Mouse (Mus musculus): ENCODE results near the gene Nup133. TPM values are rescaled to one million over a fixed set of nuclear protein-coding genes. Genes with fewer than 3 reads are reported as not detected.

Nup133 gene
- total and polyA plus RNA-seq, 3 experiments, result 49.6 to 58.1 (median 58.0) TPM

GRCm38 (mm10) chr8:123978926-123979325 is 29.9 kb upstream of the Nup133 start:
- H3K79me2 ChIP-seq (ENCODE audit: control insufficient read depth, insufficient read depth, low read length, poor library complexity), result peaks cover 25% of the 10 kb centered on the region
- H3K4me1 ChIP-seq (ENCODE audit: control insufficient read depth in 1 of 2, insufficient read depth in 2 of 2, low read length in 2 of 2), result peaks cover 25 to 47% of the 10 kb centered on the region in 2 experiments
- H3K9ac ChIP-seq (ENCODE audit: control insufficient read depth, low read depth, low read length, poor library complexity, severe bottlenecking), result peak overlapping the region; percentile 34
- peak overlapping the region; percentile 7 to 13; a peak in 1 of 4 replicates for H3K4me3 ChIP-seq (ENCODE audit: control insufficient read depth in 1 of 2, insufficient read depth in 1 of 2, low read depth in 2 of 2, low read length in 2 of 2)
- H3K9me3 ChIP-seq (replicated peaks; ENCODE audit: insufficient read depth, low read length), result no peaks in the 10 kb centered on the region
- TF ChIP-seq MAX (IDR thresholded peaks at IDR 0.05; ENCODE audit: low read length), result no peak
- peak; percentile 89 for TF ChIP-seq BHLHE40 (IDR thresholded peaks at IDR 0.05; ENCODE audit: borderline replicate concordance, low read depth, low read length)
- TF ChIP-seq RCOR1 (IDR thresholded peaks at IDR 0.05; ENCODE audit: low read depth, low read length), result 0 out of 2 replicates have a peak, but pooled peaks have one; percentile 58
- TF ChIP-seq CHD1 (IDR thresholded peaks at IDR 0.05; ENCODE audit: low read depth, low read length), result 0 out of 2 replicates have a peak, but pooled peaks have one; percentile 32
- TF ChIP-seq MXI1 (IDR thresholded peaks at IDR 0.05; ENCODE audit: low read depth, low read length), result peak; percentile 69; the same call in 1 of the 2 replicates
- TF ChIP-seq TAL1 (IDR thresholded peaks at IDR 0.05; ENCODE audit: low read length), result peak; percentile 59
- TF ChIP-seq SIN3A (IDR thresholded peaks at IDR 0.05; ENCODE audit: low read length), result 0 out of 2 replicates have a peak, but pooled peaks have one; percentile 43
- TF ChIP-seq GATA1 (IDR thresholded peaks at IDR 0.05; ENCODE audit: low read depth, low read length), result no peak; the same call in 1 of the 2 replicates
- no peak for TF ChIP-seq CTCF (IDR thresholded peaks at IDR 0.05 in 2 of 3, conservative IDR thresholded peaks at IDR 0.05 in 1 of 3; ENCODE audit: control insufficient read depth in 1 of 3, insufficient read depth in 1 of 3, low read depth in 2 of 3, low read length in 3 of 3, poor library complexity in 1 of 3, severe bottlenecking in 1 of 3)
- peak; percentile 97 for TF ChIP-seq MAZ (IDR thresholded peaks at IDR 0.05; ENCODE audit: low read depth, low read length)
- TF ChIP-seq ELF1 (IDR thresholded peaks at IDR 0.05; ENCODE audit: low read depth, low read length), result no peak
- peak; percentile 73; the same call in 1 of the 2 replicates for TF ChIP-seq ETS1 (IDR thresholded peaks at IDR 0.05; ENCODE audit: low read depth, low read length)
- TF ChIP-seq JUND (IDR thresholded peaks at IDR 0.05; ENCODE audit: low read depth, low read length), result no peak
- peak; percentile 63; the same call in 1 of the 2 replicates for TF ChIP-seq TCF12 (IDR thresholded peaks at IDR 0.05; ENCODE audit: low read depth, low read length)
- peak; percentile 56 to 64; a peak in 3 of 4 replicates for TF ChIP-seq EP300 (IDR thresholded peaks at IDR 0.05; ENCODE audit: low read depth in 1 of 2, low read length in 2 of 2)
- no peak for TF ChIP-seq CHD2 (IDR thresholded peaks at IDR 0.05; ENCODE audit: low read length)
- peaks cover 8 to 39% of the 10 kb centered on the region in 2 experiments for H3K36me3 ChIP-seq (ENCODE audit: control insufficient read depth in 1 of 2, insufficient read depth in 2 of 2, low read length in 2 of 2)
- peak overlapping the region; percentile 72 for H3K27ac ChIP-seq (ENCODE audit: control insufficient read depth, low read depth, low read length)
- peak; percentile 89 for DNase-seq (ENCODE audit: low read depth, low spot score)
- no peaks in the 10 kb centered on the region for H3K27me3 ChIP-seq (ENCODE audit: control insufficient read depth in 1 of 2, insufficient read depth in 2 of 2, low read length in 2 of 2)

DNA sequence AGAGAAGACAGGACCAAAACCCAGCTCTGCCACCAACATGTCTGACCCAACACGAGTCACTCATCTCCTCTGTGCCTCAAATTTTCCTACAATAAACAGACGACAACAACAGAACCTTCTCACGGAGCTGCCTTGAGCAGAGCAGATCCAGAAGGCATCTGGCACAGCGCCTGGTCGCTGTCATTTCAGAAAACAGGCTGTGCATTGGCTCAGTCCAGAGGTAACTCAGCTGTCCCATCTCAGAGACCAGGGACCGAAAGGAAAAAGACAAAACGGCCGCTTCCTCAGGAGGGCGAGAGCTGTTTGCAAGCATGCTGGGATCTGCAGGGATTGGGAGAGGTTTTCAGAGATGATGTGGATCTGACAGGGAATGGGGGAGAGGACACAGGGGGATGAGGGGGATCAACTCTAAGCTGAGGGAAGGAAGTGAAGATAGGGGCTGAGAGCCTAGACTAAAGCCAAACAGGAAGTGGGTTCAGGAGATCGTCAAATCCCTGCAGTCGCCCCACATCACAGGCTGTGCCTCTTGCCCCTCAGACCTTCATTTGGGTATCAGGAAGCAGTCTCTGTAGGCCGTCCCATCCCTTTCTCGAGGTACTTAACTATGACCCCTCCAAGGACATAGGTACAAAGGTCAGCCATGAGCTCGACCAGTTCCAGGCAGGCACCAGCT is 29.2 kb upstream of the Nup133 start:
- no peaks in the 10 kb centered on the region for H3K27me3 ChIP-seq (ENCODE audit: control insufficient read depth in 1 of 2, insufficient read depth in 2 of 2, low read length in 2 of 2)
- peaks cover 25% of the 10 kb centered on the region for H3K79me2 ChIP-seq (ENCODE audit: control insufficient read depth, insufficient read depth, low read length, poor library complexity)
- H3K9me3 ChIP-seq (replicated peaks; ENCODE audit: insufficient read depth, low read length), result no peaks in the 10 kb centered on the region
- peaks cover 8 to 35% of the 10 kb centered on the region in 2 experiments for H3K36me3 ChIP-seq (ENCODE audit: control insufficient read depth in 1 of 2, insufficient read depth in 2 of 2, low read length in 2 of 2)
- DNase-seq (ENCODE audit: low read depth, low spot score), result peak; percentile 61
- H3K4me1 ChIP-seq (ENCODE audit: control insufficient read depth in 1 of 2, insufficient read depth in 2 of 2, low read length in 2 of 2), result peaks cover 25 to 45% of the 10 kb centered on the region in 2 experiments
- H3K9ac ChIP-seq (ENCODE audit: control insufficient read depth, low read depth, low read length, poor library complexity, severe bottlenecking), result peak overlapping the region; percentile 12
- H3K27ac ChIP-seq (ENCODE audit: control insufficient read depth, low read depth, low read length), result peak overlapping the region; percentile 58
- H3K4me3 ChIP-seq (ENCODE audit: control insufficient read depth in 1 of 2, insufficient read depth in 1 of 2, low read depth in 2 of 2, low read length in 2 of 2), result peak overlapping the region in 1 of 2 experiments; percentile 3; a peak in 1 of 4 replicates
- TF ChIP-seq GATA1 (IDR thresholded peaks at IDR 0.05; ENCODE audit: low read depth, low read length) (no peak), USF1 (IDR thresholded peaks at IDR 0.05; ENCODE audit: low read depth, low read length) (no peak), POLR2AphosphoS5 (IDR thresholded peaks at IDR 0.05; ENCODE audit: borderline replicate concordance, low read depth, low read length) (no peak), EP300 (IDR thresholded peaks at IDR 0.05; ENCODE audit: low read depth in 1 of 2, low read length in 2 of 2) (peak in 1 of 2 experiments; percentile 10; a peak in 2 of 4 replicates), ELF1 (IDR thresholded peaks at IDR 0.05; ENCODE audit: low read depth, low read length) (peak; percentile 56; the same call in 1 of the 2 replicates), RCOR1 (IDR thresholded peaks at IDR 0.05; ENCODE audit: low read depth, low read length) (0 out of 2 replicates have a peak, but pooled peaks have one; percentile 11), GABPA (IDR thresholded peaks at IDR 0.05; ENCODE audit: low read depth, low read length) (no peak), KAT2A (conservative IDR thresholded peaks at IDR 0.05; ENCODE audit: low read depth, low read length) (no peak)
